Mouse (Mus musculus) limb, embryonic 14.5 days (tissue): Measurements from ENCODE around the gene Kcna10. TPM values are rescaled to one million over a fixed set of nuclear protein-coding genes. Genes with fewer than 3 reads are reported as not detected.
A peak's percentile ranks its signal among the peaks of the same experiment; 100 is the strongest.

ENCODE experiments used
- ATAC-seq: fragments of 200-750 bp; cut with Nextera tagmentation; 2 replicates; pipeline ENCODE4 v1.8.0; 2017; ENCODE audit warnings: low read depth, moderate number of reproducible peaks, moderate TSS enrichment; ENCODE audit not compliant: low FRiP score
- DNase-seq: peaks from one replicate; pipeline ENCODE4 v3.0.0-alpha.2; 2015; ENCODE audit warnings: low spot score
- H3K27ac ChIP-seq: fragments of 300-500 bp; sonication (generic); replicated peaks from 2 replicates; pipeline ENCODE4 v1.5.1; 2014; ENCODE audit warnings: low read depth, mild to moderate bottlenecking, low read length, moderate library complexity, mixed read lengths
- H3K27me3 ChIP-seq: fragments of 300-500 bp; sonication (generic); 2 replicates; pipeline ENCODE4 v1.6.1; 2014; ENCODE audit warnings: low read length, mixed read lengths; ENCODE audit not compliant: control insufficient read depth, insufficient read depth
- H3K36me3 ChIP-seq: fragments of 300-500 bp; sonication (generic); 2 replicates; pipeline ENCODE4 v1.6.1; 2014; ENCODE audit warnings: mild to moderate bottlenecking, low read length, moderate library complexity, mixed read lengths; ENCODE audit not compliant: control insufficient read depth, insufficient read depth
- H3K4me1 ChIP-seq: fragments of 300-500 bp; sonication (generic); 2 replicates; pipeline ENCODE4 v1.6.1; 2014; ENCODE audit warnings: antibody characterized with exemption, low read length, mixed read lengths; ENCODE audit not compliant: control insufficient read depth, insufficient read depth
- H3K4me2 ChIP-seq: fragments of 300-500 bp; sonication (generic); replicated peaks from 2 replicates; pipeline ENCODE4 v1.6.1; 2014; ENCODE audit warnings: low read depth, mild to moderate bottlenecking, low read length, moderate library complexity; ENCODE audit not compliant: severe bottlenecking
- H3K4me3 ChIP-seq: fragments of 300-500 bp; sonication (generic); replicated peaks from 2 replicates; pipeline ENCODE4 v1.5.1; 2014; ENCODE audit warnings: low read length
- H3K9ac ChIP-seq: fragments of 300-500 bp; sonication (generic); 2 replicates; pipeline ENCODE4 v1.6.1; 2014; ENCODE audit warnings: mild to moderate bottlenecking, low read depth, low read length, moderate library complexity; ENCODE audit not compliant: severe bottlenecking
- H3K9me3 ChIP-seq: fragments of 300-500 bp; sonication (generic); 2 replicates; pipeline ENCODE4 v1.6.1; 2016; ENCODE audit warnings: low read length; ENCODE audit not compliant: control insufficient read depth
- POLR2A ChIP-seq: fragments of 200-500 bp; IDR thresholded peaks from 2 replicates; pipeline ENCODE4 v1.8.0; 2012; ENCODE audit warnings: inconsistent platforms, mild to moderate bottlenecking, moderate library complexity, borderline replicate concordance; ENCODE audit not compliant: insufficient read depth, insufficient read length; ENCODE audit errors: extremely low read depth
- WGBS: fragments of 180-500 bp; shearing (Covaris S2); extraction: QIAGEN DNeasy Blood & Tissue Kit; methylation state at CpG from one replicate; pipeline ENCODE4 v1.1.7; 2014; 5-methylcytosine and 5-hydroxymethylcytosine counted together
- polyA plus RNA-seq, 2 experiments: library from polyadenylated mRNA; depleted of rRNA in 1 of 2; stranded (reverse) in 1 of 2; unstranded in 1 of 2; fragments of >200 nt; fragmentation: Nextera tagmentation in 1 of 2; extraction: Ambion mirVana in 1 of 2; gene quantifications; 2 replicates each; pipeline versions ENCODE4 v1.2.1 to v1.2.3; 2012 to 2014

The Kcna10 gene
- polyA plus RNA-seq, 2 experiments, result not detected

DNA sequence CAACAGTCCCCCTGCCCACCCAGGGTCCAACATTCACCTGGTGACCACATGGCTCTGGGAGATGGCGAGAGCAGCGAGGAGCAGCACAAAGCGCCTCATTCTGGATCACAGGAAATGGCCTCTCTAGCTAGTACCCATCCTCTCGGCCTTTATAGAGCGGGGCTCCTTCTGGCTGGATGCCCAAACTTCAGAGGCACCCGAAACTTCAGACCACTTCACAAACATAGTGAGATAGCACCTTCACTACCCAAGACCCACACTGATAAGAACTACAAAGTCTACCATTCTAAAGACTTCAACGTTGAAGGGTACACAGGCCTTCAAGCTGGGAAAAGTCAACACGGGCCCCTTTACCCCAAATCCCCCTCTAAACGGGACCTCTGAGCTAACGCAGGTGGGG, 38.8 kb downstream of the Kcna10 start, which contains the start of gene Cym:
Gene Cym (minus strand): TSS at position 125 of the 400 bp plus-strand sequence.
- 82% methylated on average over 10 of the region's 10 CpGs for WGBS

DNA sequence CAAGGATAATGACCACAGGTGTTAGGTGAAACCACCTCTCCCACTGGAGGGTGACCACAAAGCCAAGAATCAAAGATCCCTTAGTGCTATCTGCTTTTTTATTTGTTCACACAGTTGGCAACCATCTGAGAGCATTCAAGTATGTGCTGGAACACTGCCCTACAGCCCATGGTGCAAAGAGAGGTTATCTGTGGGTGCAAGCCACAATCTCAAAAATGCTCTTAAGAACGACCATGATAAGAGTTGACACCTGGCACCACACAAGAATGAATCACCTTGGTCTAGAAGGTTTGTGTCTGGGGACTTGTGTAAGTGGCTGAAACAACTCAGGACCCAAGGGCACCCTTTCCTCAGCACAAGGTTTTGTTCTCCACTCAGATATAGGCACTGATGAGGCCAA, 40.4 kb downstream of the Kcna10 start:
- no peak overlapping the region for H3K27ac ChIP-seq
- no peak for TF ChIP-seq POLR2A
- WGBS, result 63% methylated on average over 1 of the region's 1 CpGs
- no peaks in the 10 kb centered on the region for H3K4me1 ChIP-seq
- ATAC-seq (no peak), DNase-seq (no peak)
- no peak overlapping the region for H3K9ac ChIP-seq
- no peaks in the 10 kb centered on the region for H3K36me3 ChIP-seq
- H3K4me3 ChIP-seq, result no peak overlapping the region
- H3K27me3 ChIP-seq, result no peaks in the 10 kb centered on the region
- no peak overlapping the region for H3K4me2 ChIP-seq
- no peaks in the 10 kb centered on the region for H3K9me3 ChIP-seq

More for the DNA sequence above, 38.8 kb downstream of the Kcna10 start, which contains the start of gene Cym:
- ATAC-seq (no peak), DNase-seq (no peak)
- Histone ChIP-seq H3K36me3 (no peaks in the 10 kb centered on the region), H3K9ac (no peak within 1 kb of the TSS), H3K4me3 (no peak within 1 kb of the TSS), H3K4me2 (no peak within 1 kb of the TSS), H3K9me3 (no peaks in the 10 kb centered on the region), H3K4me1 (no peaks in the 10 kb centered on the region), H3K27me3 (no peaks in the 10 kb centered on the region), H3K27ac (no peak within 1 kb of the TSS)
- no peak for TF ChIP-seq POLR2A

DNA sequence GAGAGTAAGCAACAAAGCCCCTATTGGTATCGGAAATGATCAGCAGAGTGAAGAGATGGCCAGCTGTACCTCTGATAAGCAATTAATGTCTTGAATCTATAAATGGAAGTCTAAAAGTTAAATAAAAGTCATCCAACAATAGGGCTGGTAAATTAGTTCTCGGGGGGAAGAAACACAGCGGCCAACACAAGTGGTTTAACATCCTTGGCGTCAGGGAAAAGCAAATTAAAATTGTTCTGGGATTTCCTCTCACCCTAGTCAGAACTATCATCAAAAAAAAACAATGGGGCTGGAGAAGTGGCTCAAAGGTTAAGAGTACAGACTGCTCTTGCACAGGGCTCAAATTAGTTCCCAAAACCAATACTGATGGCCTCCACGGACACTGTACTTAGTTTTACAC, 43.0 kb downstream of the Kcna10 start:
- no peak overlapping the region for H3K27ac ChIP-seq
- no peak overlapping the region for H3K9ac ChIP-seq
- no peak overlapping the region for H3K4me2 ChIP-seq
- H3K4me3 ChIP-seq, result no peak overlapping the region
- ATAC-seq (no peak), DNase-seq (no peak)
- no peak for TF ChIP-seq POLR2A
- H3K4me1 ChIP-seq, result no peaks in the 10 kb centered on the region
- H3K36me3 ChIP-seq, result no peaks in the 10 kb centered on the region
- no peaks in the 10 kb centered on the region for H3K27me3 ChIP-seq
- H3K9me3 ChIP-seq, result no peaks in the 10 kb centered on the region
- WGBS, result 90% methylated on average over 5 of the region's 5 CpGs

DNA sequence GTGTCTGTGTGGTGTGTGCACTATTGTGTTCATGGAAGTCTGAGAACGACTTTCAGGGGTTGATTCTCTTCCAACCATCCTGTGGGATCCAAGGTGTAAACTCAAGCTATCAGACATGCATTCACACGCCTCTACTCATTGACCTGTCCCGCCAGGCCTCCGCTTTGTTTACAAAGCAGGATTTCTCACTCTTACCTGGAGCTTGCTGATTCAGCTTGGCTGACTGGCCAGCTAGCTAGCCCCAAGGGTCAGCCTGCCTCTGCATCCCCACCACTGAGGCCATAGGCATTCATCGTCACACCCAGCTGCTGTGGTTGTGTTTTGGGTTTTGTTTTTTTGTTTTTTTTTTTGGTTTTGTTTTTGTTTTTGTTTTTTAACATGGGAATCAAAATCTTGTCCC, 46.4 kb downstream of the Kcna10 start:
- H3K27ac ChIP-seq, result no peak overlapping the region
- no peak for DNase-seq
- H3K27me3 ChIP-seq, result no peaks in the 10 kb centered on the region
- no peak overlapping the region for H3K4me2 ChIP-seq
- TF ChIP-seq POLR2A, result no peak
- H3K4me1 ChIP-seq, result no peaks in the 10 kb centered on the region
- H3K9ac ChIP-seq, result no peak overlapping the region
- H3K9me3 ChIP-seq, result no peaks in the 10 kb centered on the region
- 73% methylated on average over 5 of the region's 5 CpGs for WGBS
- H3K36me3 ChIP-seq, result no peaks in the 10 kb centered on the region
- ATAC-seq, result no peak
- H3K4me3 ChIP-seq, result no peak overlapping the region

DNA sequence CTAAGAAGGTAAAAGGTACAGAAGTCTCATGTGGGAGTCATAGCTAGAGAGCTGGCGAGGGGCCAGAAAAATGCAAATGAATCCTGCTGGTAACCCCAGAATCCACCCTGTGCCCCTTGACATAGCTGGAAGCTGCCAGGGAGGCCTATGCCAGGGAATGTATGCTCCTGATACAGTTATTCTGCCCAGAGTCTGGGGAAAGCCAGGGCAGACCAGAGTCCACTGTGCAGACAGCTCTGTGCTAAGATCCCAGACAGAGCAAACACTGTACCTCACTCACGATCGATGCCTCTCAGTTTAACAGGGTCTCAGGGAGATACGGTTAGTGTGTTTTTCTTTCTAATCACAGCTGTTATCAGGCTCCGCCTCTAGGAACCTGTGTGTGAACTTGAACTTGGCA, 47.0 kb downstream of the Kcna10 start:
- Histone ChIP-seq H3K9ac (no peak overlapping the region), H3K9me3 (no peaks in the 10 kb centered on the region), H3K27me3 (no peaks in the 10 kb centered on the region), H3K27ac (no peak overlapping the region), H3K4me2 (no peak overlapping the region), H3K4me1 (no peaks in the 10 kb centered on the region), H3K36me3 (no peaks in the 10 kb centered on the region), H3K4me3 (no peak overlapping the region)
- no peak for TF ChIP-seq POLR2A
- ATAC-seq (no peak), DNase-seq (peak; percentile 10)
- WGBS, result 59% methylated on average over 5 of the region's 5 CpGs

DNA sequence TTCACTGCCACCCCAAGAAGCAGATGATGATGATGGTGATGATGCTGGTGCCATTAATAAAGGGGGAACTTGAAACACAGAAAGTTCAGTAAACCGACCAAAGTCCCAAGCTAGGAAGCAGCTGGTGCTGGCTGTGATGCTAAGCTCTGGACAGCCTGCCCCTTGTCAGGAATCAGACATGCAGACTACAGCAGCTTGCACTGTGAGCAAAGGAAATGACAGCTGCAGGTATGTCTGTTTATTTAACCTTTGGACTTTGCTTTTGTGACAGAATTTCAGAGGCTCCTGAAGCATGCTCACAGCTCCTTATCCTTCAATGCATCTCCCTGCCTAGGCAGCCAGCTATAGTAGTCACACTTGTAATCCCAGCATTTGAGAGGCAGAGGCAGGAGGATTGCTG, 47.7 kb downstream of the Kcna10 start, which contains the start of gene A630076J17Rik:
Gene A630076J17Rik (plus strand): TSS at position 88 of the 400 bp plus-strand sequence.
- Histone ChIP-seq H3K4me2 (no peak within 1 kb of the TSS), H3K27me3 (no peaks in the 10 kb centered on the region), H3K27ac (no peak within 1 kb of the TSS), H3K9me3 (no peaks in the 10 kb centered on the region), H3K9ac (no peak within 1 kb of the TSS), H3K36me3 (no peaks in the 10 kb centered on the region), H3K4me1 (no peaks in the 10 kb centered on the region), H3K4me3 (no peak within 1 kb of the TSS)
- DNase-seq (no peak), ATAC-seq (no peak)
- TF ChIP-seq POLR2A, result no peak
- WGBS, result 43% methylated on average over 1 of the region's 1 CpGs
